Mouse (Mus musculus) lung, embryonic 15.5 days (tissue): ENCODE measurements around the gene Vwa1. TPM values are rescaled to one million over a fixed set of nuclear protein-coding genes. Genes with fewer than 3 reads are reported as not detected.
A peak's percentile ranks its signal among the peaks of the same experiment; 100 is the strongest.

Experiments
- ATAC-seq: fragments of 200-750 bp; cut with Nextera tagmentation; 2 replicates; pipeline ENCODE4 v1.8.0; 2017; ENCODE audit warnings: moderate number of reproducible peaks, borderline replicate concordance; ENCODE audit not compliant: low FRiP score, low TSS enrichment; ENCODE audit errors: extremely low read depth
- H3K27ac ChIP-seq: fragments of 300-500 bp; sonication (generic); 2 replicates; pipeline ENCODE4 v1.5.1; 2015; ENCODE audit warnings: moderate library complexity, mild to moderate bottlenecking, inconsistent platforms
- H3K27me3 ChIP-seq: fragments of 300-500 bp; sonication (generic); 2 replicates; pipeline ENCODE4 v1.6.1; 2015; ENCODE audit warnings: inconsistent platforms
- H3K36me3 ChIP-seq: fragments of 300-500 bp; sonication (generic); 2 replicates; pipeline ENCODE4 v1.6.1; 2015; ENCODE audit warnings: inconsistent platforms
- H3K4me1 ChIP-seq: fragments of 300-500 bp; sonication (generic); 2 replicates; pipeline ENCODE4 v1.6.1; 2015; ENCODE audit warnings: inconsistent platforms
- H3K4me2 ChIP-seq: fragments of 300-500 bp; sonication (generic); 2 replicates; pipeline ENCODE4 v1.6.1; 2015; ENCODE audit warnings: inconsistent platforms, mild to moderate bottlenecking, moderate library complexity
- H3K4me3 ChIP-seq: fragments of 300-500 bp; sonication (generic); 2 replicates; pipeline ENCODE4 v1.5.1; 2015; ENCODE audit warnings: mild to moderate bottlenecking, inconsistent platforms
- H3K9ac ChIP-seq: fragments of 300-500 bp; sonication (generic); 2 replicates; pipeline ENCODE4 v1.6.1; 2015; ENCODE audit warnings: inconsistent platforms
- H3K9me3 ChIP-seq: fragments of 300-500 bp; sonication (generic); 2 replicates; pipeline ENCODE4 v1.6.1; 2016; ENCODE audit warnings: inconsistent platforms
- WGBS: fragments of 180-500 bp; shearing (Covaris S2); methylation state at CpG from one replicate; pipeline ENCODE4 v1.1.7; 2015; 5-methylcytosine and 5-hydroxymethylcytosine counted together
- microRNA-seq: library from miRNA; unstranded; fragments of <30 nt; microRNA quantifications from one replicate; pipeline ENCODE4, GENCODE M21; 2016
- polyA plus RNA-seq: library from polyadenylated mRNA; unstranded; fragments of >200 nt; fragmentation: Nextera tagmentation; extraction: Ambion mirVana; gene quantifications from 2 replicates; pipeline ENCODE4 v1.2.1, GENCODE M21; 2015

Gene Vwa1
- polyA plus RNA-seq, 1 experiment from 2014 or later = 11.0 TPM

DNA sequence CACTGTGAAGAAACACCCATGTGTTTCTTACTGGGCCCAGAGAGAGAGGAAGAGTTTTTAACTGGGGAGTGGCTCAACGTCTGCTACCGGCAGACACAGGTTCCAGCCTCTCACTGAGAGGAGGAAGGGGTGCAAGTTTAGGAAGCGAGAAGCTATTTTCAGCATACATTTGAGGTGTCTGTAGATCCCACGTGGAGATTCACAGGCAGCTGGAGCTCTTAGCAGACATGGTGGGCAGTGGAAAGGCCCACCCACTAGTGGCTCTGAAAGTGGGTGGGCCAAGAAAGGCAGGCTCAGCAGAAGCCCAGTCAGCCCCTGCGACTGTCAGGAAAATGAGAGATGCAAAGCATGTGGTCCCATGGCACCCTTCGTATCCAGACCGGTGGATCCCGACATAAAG lies 36.2 kb downstream of the Vwa1 start:
- H3K36me3 ChIP-seq = peaks cover 35% of the 10 kb centered on the region
- no peak for ATAC-seq
- H3K9me3 ChIP-seq = no peaks in the 10 kb centered on the region
- no peak overlapping the region for H3K4me2 ChIP-seq
- H3K27me3 ChIP-seq = no peaks in the 10 kb centered on the region
- 44% methylated on average over 8 of the region's 8 CpGs for WGBS
- H3K4me3 ChIP-seq = no peak overlapping the region
- H3K4me1 ChIP-seq = peaks cover 15% of the 10 kb centered on the region
- no peak overlapping the region for H3K27ac ChIP-seq
- H3K9ac ChIP-seq = no peak overlapping the region

DNA sequence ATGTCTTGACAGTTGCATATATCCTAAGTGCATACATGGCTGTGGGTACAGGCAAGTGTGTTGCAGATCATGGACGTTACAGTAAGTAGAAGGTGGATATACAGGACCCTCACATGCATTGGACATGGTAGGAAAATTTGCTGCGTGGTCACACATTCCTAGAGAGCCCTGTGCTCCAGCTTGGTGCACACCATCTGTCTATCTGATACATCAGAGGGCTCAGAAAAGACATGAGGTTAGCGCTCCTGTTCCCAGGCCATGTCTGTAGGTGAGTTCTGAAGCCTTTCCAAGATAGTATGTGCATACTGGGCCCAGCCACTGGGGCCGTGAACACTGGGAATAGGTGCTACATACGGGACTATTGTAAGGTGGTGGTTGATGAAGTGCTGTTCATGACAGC lies 38.1 kb downstream of the Vwa1 start:
- no peak overlapping the region for H3K4me2 ChIP-seq
- peaks cover 29% of the 10 kb centered on the region for H3K36me3 ChIP-seq
- 78% methylated on average over 5 of the region's 5 CpGs for WGBS

DNA sequence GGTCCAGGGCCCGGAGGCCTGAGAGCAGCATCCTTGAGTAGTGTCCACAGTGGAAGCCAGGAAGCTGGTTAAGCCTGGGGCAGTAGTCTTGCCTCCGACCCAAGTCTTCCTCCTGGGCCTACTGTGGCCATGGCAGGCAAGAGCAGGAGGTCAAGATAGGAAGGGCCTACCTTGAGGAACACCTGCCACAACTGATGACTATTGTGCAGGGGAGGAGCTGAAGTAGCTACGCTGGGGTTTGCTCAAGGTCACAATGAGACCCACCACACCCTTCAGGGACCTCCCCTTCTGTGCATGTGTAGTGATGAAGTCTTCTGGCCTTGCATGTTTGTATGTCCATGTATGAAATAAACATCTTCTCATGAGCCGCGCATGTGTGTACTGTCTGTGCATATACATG lies 38.7 kb downstream of the Vwa1 start:
- Histone ChIP-seq H3K9me3 (no peaks in the 10 kb centered on the region), H3K27ac (no peak overlapping the region), H3K36me3 (peaks cover 29% of the 10 kb centered on the region), H3K27me3 (no peaks in the 10 kb centered on the region), H3K9ac (peak overlapping the region; percentile 69), H3K4me3 (peak overlapping the region; percentile 90), H3K4me1 (peaks cover 15% of the 10 kb centered on the region), H3K4me2 (peak overlapping the region; percentile 87)
- 70% methylated on average over 5 of the region's 5 CpGs for WGBS
- ATAC-seq = no peak

More for the DNA sequence above, 38.1 kb downstream of the Vwa1 start:
- Histone ChIP-seq H3K27ac (no peak overlapping the region), H3K9me3 (no peaks in the 10 kb centered on the region), H3K9ac (no peak overlapping the region), H3K27me3 (no peaks in the 10 kb centered on the region), H3K4me1 (peaks cover 15% of the 10 kb centered on the region), H3K4me3 (no peak overlapping the region)
- ATAC-seq = no peak

DNA sequence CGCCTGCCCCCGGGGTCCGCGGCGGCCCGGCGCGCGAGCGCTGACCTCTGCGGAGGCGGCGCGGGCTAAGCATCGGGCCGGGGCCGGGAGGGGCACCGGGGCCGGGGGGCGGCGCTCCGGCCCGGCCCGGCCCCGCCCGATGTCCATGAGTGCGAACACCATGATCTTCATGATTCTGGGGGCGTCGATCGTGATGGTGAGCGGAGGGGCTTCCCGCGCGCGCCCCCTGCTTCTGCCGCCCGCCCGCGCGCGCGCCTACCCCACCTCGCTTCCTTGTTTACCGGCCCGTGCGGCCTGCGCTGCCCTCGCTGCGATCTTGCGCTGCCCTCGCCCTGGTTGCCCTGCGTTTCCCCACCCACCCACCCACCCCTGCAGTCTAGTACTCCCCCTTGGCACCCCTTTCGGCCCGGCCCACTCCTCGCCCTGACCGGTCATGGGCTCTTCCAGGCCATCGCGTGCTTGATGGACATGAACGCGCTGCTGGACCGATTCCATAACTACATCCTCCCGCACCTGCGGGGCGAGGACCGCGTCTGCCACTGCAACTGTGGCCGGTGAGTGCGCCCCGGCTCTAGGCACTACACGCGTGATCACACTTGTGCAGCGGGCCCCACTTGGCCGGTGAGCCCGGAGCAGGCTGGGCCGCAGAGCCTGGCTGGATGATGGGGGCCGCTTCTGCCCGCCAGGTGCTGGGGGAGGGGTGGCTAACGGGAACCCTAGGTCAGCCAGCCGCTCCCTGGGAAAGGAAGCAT lies 39.4 kb downstream of the Vwa1 start:
- H3K9me3 ChIP-seq = no peaks in the 10 kb centered on the region
- peaks cover 15% of the 10 kb centered on the region for H3K4me1 ChIP-seq
- peak; percentile 72 for ATAC-seq
- H3K4me3 ChIP-seq = peak overlapping the region; percentile 90
- H3K4me2 ChIP-seq = peak overlapping the region; percentile 87
- peak overlapping the region; percentile 69 for H3K9ac ChIP-seq
- H3K27me3 ChIP-seq = no peaks in the 10 kb centered on the region
- WGBS = under 1% methylated on average over 48 of the region's 79 CpGs
- peak overlapping the region; percentile 85 for H3K27ac ChIP-seq
- H3K36me3 ChIP-seq = peaks cover 26% of the 10 kb centered on the region

DNA sequence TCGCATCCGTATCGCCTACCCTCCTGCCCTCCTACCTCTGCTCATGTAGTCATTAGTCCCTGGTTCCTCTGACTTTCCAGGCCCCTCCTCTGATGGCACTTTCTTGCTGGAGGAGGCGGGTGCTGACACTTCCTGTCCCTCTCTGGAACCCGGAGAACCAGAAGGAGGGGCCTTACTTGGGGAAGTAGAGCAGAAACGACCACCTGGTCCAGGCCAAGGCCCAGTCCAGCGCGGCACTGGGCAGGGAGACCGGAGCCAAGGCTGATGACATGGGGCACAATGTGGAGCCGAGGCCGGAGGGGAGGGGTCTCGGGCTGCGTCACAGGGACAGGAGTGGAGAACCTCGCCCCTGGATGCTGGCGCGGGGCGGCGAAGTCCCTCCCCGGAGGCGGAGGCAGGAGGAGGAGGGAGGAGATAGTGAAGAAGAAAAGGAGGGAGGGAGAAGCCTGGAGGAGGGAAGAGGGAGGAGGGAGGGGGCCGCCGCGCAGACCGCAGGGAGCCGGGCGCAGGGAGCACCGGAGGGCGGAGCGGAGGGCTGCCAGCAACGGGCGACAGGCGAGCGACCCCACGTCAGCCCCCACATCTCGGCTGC lies 40.1 kb downstream of the Vwa1 start, which contains the start of gene Tmem240:
Gene Tmem240 (plus strand): TSS at position 451 of the 592 bp plus-strand sequence.
- WGBS = under 1% methylated on average over 30 of the region's 35 CpGs
- no peaks in the 10 kb centered on the region for H3K27me3 ChIP-seq
- peak within 1 kb of the TSS; percentile 85 for H3K27ac ChIP-seq
- peaks cover 15% of the 10 kb centered on the region for H3K4me1 ChIP-seq
- ATAC-seq = peak; percentile 92
- H3K9ac ChIP-seq = peak within 1 kb of the TSS; percentile 69
- H3K4me3 ChIP-seq = peak within 1 kb of the TSS; percentile 90
- H3K36me3 ChIP-seq = peaks cover 19% of the 10 kb centered on the region
- peak within 1 kb of the TSS; percentile 87 for H3K4me2 ChIP-seq
- H3K9me3 ChIP-seq = no peaks in the 10 kb centered on the region

DNA sequence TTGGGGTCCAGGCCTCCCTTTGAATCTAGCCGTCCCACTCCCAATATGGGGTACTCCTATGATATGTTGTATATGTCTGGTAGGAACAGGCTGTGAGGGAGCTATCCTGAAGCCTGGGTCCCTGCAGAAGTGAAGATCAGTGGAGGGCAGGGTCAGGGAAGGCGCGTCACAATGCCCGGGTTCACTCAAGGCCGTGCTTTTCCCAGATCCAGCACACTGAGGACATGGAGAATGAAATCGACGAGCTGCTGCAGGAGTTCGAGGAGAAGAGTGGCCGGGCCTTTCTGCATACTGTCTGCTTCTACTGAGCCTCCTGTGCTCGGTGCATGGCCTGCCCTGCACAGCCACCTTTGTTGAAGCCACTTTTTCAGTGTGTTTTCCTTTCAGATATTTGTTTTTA lies 41.2 kb downstream of the Vwa1 start:
- Histone ChIP-seq H3K27ac (0 out of 2 replicates have a peak overlapping the region, but pooled peaks have one; percentile 85), H3K9me3 (no peaks in the 10 kb centered on the region), H3K36me3 (peaks cover 18% of the 10 kb centered on the region; the same call in 1 of the 2 replicates), H3K4me2 (0 out of 2 replicates have a peak overlapping the region, but pooled peaks have one; percentile 87), H3K4me1 (peaks cover 15% of the 10 kb centered on the region), H3K9ac (no peak overlapping the region), H3K4me3 (no peak overlapping the region), H3K27me3 (no peaks in the 10 kb centered on the region)
- no peak for ATAC-seq
- 79% methylated on average over 10 of the region's 10 CpGs for WGBS

DNA sequence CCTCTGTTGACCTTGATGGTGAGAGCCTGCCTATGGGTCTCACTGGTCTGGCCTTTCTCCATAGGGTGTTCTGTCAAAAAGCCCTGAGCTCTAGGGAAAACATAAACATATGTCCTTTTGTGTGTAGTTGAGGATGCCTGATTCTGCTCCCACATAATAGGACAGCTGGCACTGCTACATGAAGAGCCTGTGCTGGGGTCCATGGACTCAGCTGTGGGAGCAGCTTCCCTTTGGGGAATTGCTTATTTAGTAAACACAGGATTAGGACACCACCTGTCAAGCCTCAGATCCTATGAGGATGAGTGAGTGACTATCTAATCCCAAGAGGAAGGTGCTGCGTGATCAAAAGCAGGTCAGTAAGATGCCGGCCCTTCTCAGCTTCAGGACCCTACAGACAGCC lies 46.5 kb downstream of the Vwa1 start:
- Histone ChIP-seq H3K27ac (no peak overlapping the region), H3K4me1 (no peaks in the 10 kb centered on the region), H3K4me3 (no peak overlapping the region), H3K36me3 (0 out of 2 replicates have a peak, but pooled peaks cover 25% of the 10 kb centered on the region), H3K27me3 (no peaks in the 10 kb centered on the region), H3K4me2 (no peak overlapping the region), H3K9me3 (no peaks in the 10 kb centered on the region), H3K9ac (no peak overlapping the region)
- no peak for ATAC-seq
- 84% methylated on average over 2 of the region's 2 CpGs for WGBS

DNA sequence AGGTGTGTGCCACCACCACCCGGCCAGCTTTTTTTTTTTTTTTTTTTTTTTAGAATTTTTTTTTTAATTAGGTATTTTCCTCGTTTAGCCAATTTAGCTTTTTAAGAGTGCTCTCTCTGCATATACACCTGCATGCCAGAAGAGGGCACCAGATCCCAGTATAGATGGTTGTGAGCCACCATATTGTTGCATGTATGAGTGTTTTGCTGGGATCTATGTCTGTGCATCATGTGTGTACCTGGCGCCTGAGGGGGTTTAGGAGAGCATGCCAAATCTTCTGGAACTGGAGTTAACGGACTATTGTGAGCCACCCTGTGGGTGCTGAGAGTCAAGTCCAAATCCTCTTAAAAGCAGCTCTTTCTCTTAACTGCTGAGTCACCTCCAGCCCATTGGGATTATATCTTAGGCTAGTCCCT lies 52.8 kb downstream of the Vwa1 start:
- Histone ChIP-seq H3K9ac (no peak overlapping the region), H3K4me1 (no peaks in the 10 kb centered on the region), H3K36me3 (peaks cover 16% of the 10 kb centered on the region), H3K4me3 (no peak overlapping the region), H3K27ac (no peak overlapping the region), H3K4me2 (no peak overlapping the region), H3K27me3 (no peaks in the 10 kb centered on the region), H3K9me3 (no peaks in the 10 kb centered on the region)
- no peak; the same call in 1 of the 2 replicates for ATAC-seq
- 64% methylated on average over 4 of the region's 4 CpGs for WGBS

Small RNA genes lying within 50 kb of the gene (microRNA-seq; reads per million reads assigned to microRNA genes)
- gene Gm27743 = not detected

Other genes starting within 250 kb of the Vwa1 start
- gene Nadk, start 212.3 kb downstream of the Vwa1 start, polyA plus RNA-seq = 76.3 and 77.6 TPM in 2 replicates
- gene Slc35e2, start 173.3 kb downstream of the Vwa1 start, polyA plus RNA-seq = 6.4 and 6.5 TPM in 2 replicates
- 50.2 and 53.6 TPM in 2 replicates for gene Cdk11b, start 149.8 kb downstream of the Vwa1 start, polyA plus RNA-seq
- not detected in 2 replicates for gene Gm10563, start 129.3 kb downstream of the Vwa1 start, polyA plus RNA-seq
- 41.7 and 47.8 TPM in 2 replicates for gene Mmp23, start 121.3 kb downstream of the Vwa1 start, polyA plus RNA-seq
- gene Mib2, start 105.5 kb downstream of the Vwa1 start, polyA plus RNA-seq = 27.6 and 29.1 TPM in 2 replicates
- 4.3 and 4.9 TPM in 2 replicates for gene Fndc10, start 80.4 kb downstream of the Vwa1 start, polyA plus RNA-seq
- gene Ssu72, start 69.9 kb downstream of the Vwa1 start, polyA plus RNA-seq = 147 and 150 TPM in 2 replicates
- 0.44 and 0.59 TPM in 2 replicates for gene Tmem240, start 39.9 kb downstream of the Vwa1 start, polyA plus RNA-seq
- gene Atad3a, start 13.6 kb downstream of the Vwa1 start, polyA plus RNA-seq = 84.7 and 90.0 TPM in 2 replicates
- 0.16 and 0.26 TPM in 2 replicates for gene Tmem88b, start 11.2 kb upstream of the Vwa1 start, polyA plus RNA-seq
- 0.20 TPM in 1 of 2 replicates, not detected in the other for gene Ankrd65, start 15.7 kb upstream of the Vwa1 start, polyA plus RNA-seq
- gene Mrpl20, start 28.2 kb upstream of the Vwa1 start, polyA plus RNA-seq = 193 and 228 TPM in 2 replicates
- 152 and 169 TPM in 2 replicates for gene Ccnl2, start 37.8 kb upstream of the Vwa1 start, polyA plus RNA-seq
- 143 and 146 TPM in 2 replicates for gene Aurkaip1, start 56.6 kb upstream of the Vwa1 start, polyA plus RNA-seq
- gene Mxra8, start 65.0 kb upstream of the Vwa1 start, polyA plus RNA-seq = 194 and 223 TPM in 2 replicates
- gene Dvl1, start 72.7 kb upstream of the Vwa1 start, polyA plus RNA-seq = 14.0 and 14.7 TPM in 2 replicates
- gene Tas1r3, start 88.7 kb upstream of the Vwa1 start, polyA plus RNA-seq = 0.34 and 0.36 TPM in 2 replicates
- gene Cptp, start 94.7 kb upstream of the Vwa1 start, polyA plus RNA-seq = 14.5 and 15.2 TPM in 2 replicates
- gene Ints11, start 94.8 kb upstream of the Vwa1 start, polyA plus RNA-seq = 77.7 and 80.5 TPM in 2 replicates
- gene Pusl1, start 117.1 kb upstream of the Vwa1 start, polyA plus RNA-seq = 42.9 and 44.9 TPM in 2 replicates
- 15.1 and 17.7 TPM in 2 replicates for gene Acap3, start 117.1 kb upstream of the Vwa1 start, polyA plus RNA-seq
- gene Ube2j2, start 169.1 kb upstream of the Vwa1 start, polyA plus RNA-seq = 106 and 107 TPM in 2 replicates
- gene C1qtnf12, start 187.6 kb upstream of the Vwa1 start, polyA plus RNA-seq = 39.3 and 45.0 TPM in 2 replicates
- gene B3galt6, start 218.0 kb upstream of the Vwa1 start, polyA plus RNA-seq = 16.4 and 17.0 TPM in 2 replicates
- 156 and 162 TPM in 2 replicates for gene Sdf4, start 218.2 kb upstream of the Vwa1 start, polyA plus RNA-seq
- 0.39 and 0.42 TPM in 2 replicates for gene Tnfrsf4, start 239.1 kb upstream of the Vwa1 start, polyA plus RNA-seq